Mouse (Mus musculus) central nervous system, embryonic 14 days (tissue): ENCODE results near the gene Cyb5r2. TPM values are rescaled to one million over a fixed set of nuclear protein-coding genes. Genes with fewer than 3 reads are reported as not detected.

Source experiments
- polyA plus RNA-seq: library from polyadenylated mRNA; depleted of rRNA; stranded (reverse); fragments of >200 nt; gene quantifications from 2 replicates; pipeline ENCODE4 v1.2.3, GENCODE M21; 2012; rRNA removed

Cyb5r2 gene
- polyA plus RNA-seq: 0.09 and 0.11 TPM in 2 replicates

GRCm38 (mm10) chr7:107757308-107758151, at the start of gene Cyb5r2:
Cyb5r2 (minus strand) TSS chr7:107758032.

GRCm38 (mm10) chr7:107801108-107801507, 43.3 kb upstream of the Cyb5r2 start, which contains the start of gene Ovch2:
Ovch2 (minus strand) TSS chr7:107801208.

Other genes with a start within 250 kb of the Cyb5r2 start
- gene Olfml1, start 190.6 kb downstream of the Cyb5r2 start, polyA plus RNA-seq: 3.3 and 7.1 TPM in 2 replicates
- 3.2 and 6.2 TPM in 2 replicates for gene Ppfibp2, start 162.8 kb downstream of the Cyb5r2 start, polyA plus RNA-seq
- not detected in 2 replicates for gene 5330417H12Rik, start 132.9 kb downstream of the Cyb5r2 start, polyA plus RNA-seq
- not detected in 2 replicates for gene Ovch2, start 43.2 kb upstream of the Cyb5r2 start, polyA plus RNA-seq
- gene Olfr467, start 54.2 kb upstream of the Cyb5r2 start, polyA plus RNA-seq: not detected in 2 replicates
- gene Olfr469, start 67.5 kb upstream of the Cyb5r2 start, polyA plus RNA-seq: not detected in 2 replicates
- not detected in 2 replicates for gene Olfr470, start 89.5 kb upstream of the Cyb5r2 start, polyA plus RNA-seq
- gene Olfr472, start 139.9 kb upstream of the Cyb5r2 start, polyA plus RNA-seq: not detected in 2 replicates
- gene Olfr473, start 172.4 kb upstream of the Cyb5r2 start, polyA plus RNA-seq: not detected in 2 replicates
- not detected in 2 replicates for gene Olfr474, start 196.6 kb upstream of the Cyb5r2 start, polyA plus RNA-seq
- gene Olfr476, start 206.8 kb upstream of the Cyb5r2 start, polyA plus RNA-seq: not detected in 2 replicates
- not detected in 2 replicates for gene Olfr477, start 228.7 kb upstream of the Cyb5r2 start, polyA plus RNA-seq